Mouse (Mus musculus): Measurements from ENCODE around the gene Srsf1. TPM values are rescaled to one million over a fixed set of nuclear protein-coding genes. Genes with fewer than 3 reads are reported as not detected.

The Srsf1 gene
- 100 to 1,000 TPM in 15 of 26 experiments, 10 to 100 TPM in 11; 52.3 to 254 (median 106) TPM for total RNA-seq (2018; cell fraction: chromatin; rRNA removed)
- 100 to 1,000 TPM in 4 of 26 experiments, 10 to 100 TPM in 22; 73.1 to 109 (median 89.7) TPM for total RNA-seq (2018; cell fraction: cytosol; rRNA removed)
- total RNA-seq (2018; cell fraction: nucleus; rRNA removed) = 100 to 1,000 TPM in 17 of 26 experiments, 10 to 100 TPM in 9; 70.6 to 242 (median 110) TPM
- 77.7 to 105 TPM (median 79.2 TPM) in 3 replicates for polyA plus RNA-seq (2018)

DNA sequence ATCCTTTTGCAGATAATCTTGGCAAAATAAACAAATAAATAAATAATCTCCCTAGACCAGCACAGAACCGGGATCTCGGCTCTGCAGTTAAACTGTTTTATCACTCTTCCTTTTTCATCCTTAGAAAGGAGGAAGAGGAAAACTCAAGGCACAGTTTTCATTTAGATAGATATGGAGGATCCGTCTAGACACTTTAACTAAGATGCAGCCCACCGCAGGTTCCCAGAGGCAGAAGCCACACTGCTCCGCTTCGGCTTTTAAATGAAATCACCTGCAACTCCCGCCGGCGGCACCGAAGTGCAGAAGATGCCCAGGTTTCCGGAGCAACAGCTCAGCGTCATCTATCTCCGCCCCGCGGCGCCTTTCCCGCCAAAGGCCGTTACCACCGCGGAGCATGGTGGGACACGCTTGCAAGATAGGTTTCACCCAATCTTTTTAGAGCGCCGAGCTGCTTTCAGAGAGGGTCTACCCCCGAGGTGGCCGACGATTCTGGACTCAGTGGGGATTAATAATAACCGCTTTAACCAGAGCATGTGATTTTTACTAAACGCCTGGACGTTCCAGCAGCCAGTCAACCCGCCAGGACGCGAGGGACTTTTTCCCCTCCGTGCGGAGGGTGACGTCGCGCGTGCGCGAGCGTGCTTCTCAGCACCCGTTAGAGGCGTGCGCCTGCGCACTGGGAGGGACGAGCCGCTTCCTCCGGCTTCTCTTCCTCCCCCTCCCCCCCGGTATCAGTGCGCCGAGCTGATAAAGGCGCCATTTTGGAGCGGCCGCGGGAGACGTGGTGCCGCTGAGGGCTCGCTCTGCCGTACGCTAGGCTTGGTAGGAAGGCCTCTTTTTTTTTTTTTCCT lies at the start of gene Srsf1:
Srsf1 (plus strand) TSS at position 430 of the 851 bp plus-strand sequence.
- Histone ChIP-seq H3K27ac (peak within 1 kb of the TSS; percentile 86), H3K36me3 (ENCODE audit: inconsistent target) (peaks cover 12% of the 10 kb centered on the region; the same call in 1 of the 2 replicates), H3K79me2 (ENCODE audit: inconsistent target) (peaks cover 60% of the 10 kb centered on the region), H3K4me3 (ENCODE audit: inconsistent target) (peak within 1 kb of the TSS; percentile 63)
- 1% methylated on average over 60 of the region's 60 CpGs for WGBS (ENCODE audit: missing documents)

DNA sequence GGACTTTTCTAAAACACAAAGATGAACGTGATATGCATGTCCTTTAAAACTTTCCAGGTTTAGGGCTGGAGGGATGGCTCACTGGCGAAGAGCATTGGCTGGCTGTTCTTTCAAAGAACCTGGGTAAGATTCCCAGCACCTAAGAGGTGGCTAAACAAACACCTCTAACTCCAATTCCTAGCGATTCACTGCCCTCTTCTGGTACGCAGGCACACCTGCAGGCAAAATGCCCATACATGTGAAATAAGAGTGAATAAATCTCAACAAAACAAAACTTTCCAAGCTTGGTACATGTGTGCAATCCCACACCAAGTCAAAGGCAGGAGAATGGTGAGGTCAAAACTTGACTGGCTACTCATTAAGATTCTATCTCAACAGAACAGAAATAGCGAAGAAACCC lies 47.4 kb upstream of the Srsf1 start:
- no peak overlapping the region for H3K27ac ChIP-seq
- WGBS (ENCODE audit: missing documents) = 92% methylated on average over 5 of the region's 5 CpGs
- no peaks in the 10 kb centered on the region for H3K79me2 ChIP-seq (ENCODE audit: inconsistent target)
- H3K36me3 ChIP-seq (ENCODE audit: inconsistent target) = no peaks in the 10 kb centered on the region
- H3K4me3 ChIP-seq (ENCODE audit: inconsistent target) = no peak overlapping the region

DNA sequence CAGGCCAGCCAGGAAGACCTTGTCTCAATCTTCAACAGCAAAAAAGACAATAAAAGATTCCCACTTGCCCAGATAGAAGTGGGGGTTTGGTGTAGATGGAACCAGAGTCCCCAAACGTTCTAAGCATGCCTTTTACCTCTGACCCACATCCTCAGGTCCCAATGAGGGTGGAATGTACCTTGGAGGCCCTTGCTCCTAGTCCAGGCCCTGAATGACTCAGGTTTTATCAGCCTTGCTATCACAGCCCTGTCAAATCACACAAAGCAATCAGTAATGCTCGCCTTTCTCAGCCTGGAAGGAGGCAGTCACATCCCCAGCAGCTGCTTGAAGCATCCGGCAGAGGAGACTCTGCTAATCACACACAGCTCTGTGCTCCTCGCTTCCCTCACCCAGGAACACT lies 44.4 kb upstream of the Srsf1 start:
- Histone ChIP-seq H3K27ac (no peak overlapping the region), H3K79me2 (ENCODE audit: inconsistent target) (no peaks in the 10 kb centered on the region), H3K4me3 (ENCODE audit: inconsistent target) (no peak overlapping the region), H3K36me3 (ENCODE audit: inconsistent target) (no peaks in the 10 kb centered on the region)
- WGBS (ENCODE audit: missing documents) = 83% methylated on average over 4 of the region's 4 CpGs

DNA sequence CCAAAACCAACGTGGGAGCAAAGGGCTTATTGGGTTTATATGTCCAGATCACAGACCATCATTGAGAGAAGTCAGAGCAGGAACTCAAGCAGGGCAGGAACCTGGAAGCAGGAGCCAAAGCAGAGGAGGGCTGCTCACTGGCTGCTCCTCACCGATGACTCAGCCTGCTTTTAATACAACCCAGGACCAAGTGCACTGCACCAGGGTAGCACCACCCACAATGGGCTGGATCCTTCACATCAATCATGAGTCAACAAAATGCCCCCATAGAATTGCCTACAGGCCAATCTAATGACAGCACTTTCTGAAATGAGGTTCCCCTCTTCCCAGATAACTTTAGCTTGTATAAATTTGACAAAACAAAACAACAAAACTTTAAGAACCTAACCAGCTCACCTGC lies 43.0 kb upstream of the Srsf1 start:
- Histone ChIP-seq H3K4me3 (ENCODE audit: inconsistent target) (no peak overlapping the region), H3K79me2 (ENCODE audit: inconsistent target) (no peaks in the 10 kb centered on the region)
- WGBS (ENCODE audit: missing documents) = 39% methylated on average over 2 of the region's 2 CpGs

DNA sequence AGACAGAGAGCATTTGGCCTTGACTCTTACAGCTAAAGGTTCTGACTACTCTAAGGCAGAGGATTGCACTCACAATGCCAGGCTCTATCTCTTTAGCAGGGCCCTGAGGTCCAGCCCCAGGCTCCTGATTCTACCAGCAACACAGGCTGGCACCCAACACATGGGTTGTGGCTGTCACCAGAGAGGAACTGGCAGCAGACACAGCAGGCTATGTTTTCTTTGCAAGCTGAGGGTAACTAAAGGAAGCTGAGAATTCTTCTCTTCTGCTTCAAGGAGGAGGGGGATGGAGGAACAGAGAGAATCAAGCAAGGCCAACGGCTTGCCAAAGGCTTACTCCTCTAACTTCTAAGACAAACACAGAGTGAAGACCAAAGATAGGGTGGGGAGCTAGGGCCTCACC lies 38.5 kb upstream of the Srsf1 start:
- Histone ChIP-seq H3K4me3 (ENCODE audit: inconsistent target) (no peak overlapping the region), H3K36me3 (ENCODE audit: inconsistent target) (no peaks in the 10 kb centered on the region), H3K27ac (no peak overlapping the region), H3K79me2 (ENCODE audit: inconsistent target) (no peaks in the 10 kb centered on the region)
- WGBS (ENCODE audit: missing documents) = 36% methylated on average over 1 of the region's 1 CpGs

More for the DNA sequence above, 43.0 kb upstream of the Srsf1 start:
- no peak overlapping the region for H3K27ac ChIP-seq
- no peaks in the 10 kb centered on the region for H3K36me3 ChIP-seq (ENCODE audit: inconsistent target)

DNA sequence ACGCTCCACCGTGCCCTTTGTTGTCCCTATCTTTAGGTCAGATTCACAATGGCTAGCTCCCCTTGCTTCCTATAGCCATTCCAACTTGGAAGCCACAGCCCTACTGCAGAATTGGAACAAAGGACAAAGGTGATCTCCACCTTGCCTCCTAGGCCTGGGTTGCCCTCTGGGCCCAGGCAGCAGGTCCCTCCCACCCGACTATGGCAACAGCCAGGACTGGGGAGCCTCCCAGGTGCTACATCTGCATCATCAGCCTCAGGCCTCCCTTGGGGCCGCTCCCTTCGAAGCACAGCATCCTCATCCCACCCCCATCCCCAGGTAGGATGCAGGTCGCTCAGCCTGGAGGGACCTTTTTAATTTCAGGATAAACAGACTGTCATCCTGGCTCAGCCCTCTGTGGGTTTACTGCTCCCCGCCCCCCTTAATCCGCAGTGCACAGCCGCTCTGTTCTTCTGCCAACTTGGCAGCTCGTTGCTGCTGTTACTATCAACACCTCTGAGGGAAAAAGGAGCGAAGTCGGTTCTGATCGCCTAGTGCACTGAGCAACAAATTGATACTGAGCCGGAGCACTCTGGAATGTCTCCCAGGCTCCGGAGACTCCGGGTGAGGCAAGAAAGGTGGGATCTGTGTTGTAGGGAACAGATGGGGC lies 37.5 kb upstream of the Srsf1 start:
- no peak overlapping the region for H3K27ac ChIP-seq
- H3K79me2 ChIP-seq (ENCODE audit: inconsistent target) = no peaks in the 10 kb centered on the region
- no peak overlapping the region for H3K4me3 ChIP-seq (ENCODE audit: inconsistent target)
- 71% methylated on average over 16 of the region's 16 CpGs for WGBS (ENCODE audit: missing documents)
- no peaks in the 10 kb centered on the region for H3K36me3 ChIP-seq (ENCODE audit: inconsistent target)

DNA sequence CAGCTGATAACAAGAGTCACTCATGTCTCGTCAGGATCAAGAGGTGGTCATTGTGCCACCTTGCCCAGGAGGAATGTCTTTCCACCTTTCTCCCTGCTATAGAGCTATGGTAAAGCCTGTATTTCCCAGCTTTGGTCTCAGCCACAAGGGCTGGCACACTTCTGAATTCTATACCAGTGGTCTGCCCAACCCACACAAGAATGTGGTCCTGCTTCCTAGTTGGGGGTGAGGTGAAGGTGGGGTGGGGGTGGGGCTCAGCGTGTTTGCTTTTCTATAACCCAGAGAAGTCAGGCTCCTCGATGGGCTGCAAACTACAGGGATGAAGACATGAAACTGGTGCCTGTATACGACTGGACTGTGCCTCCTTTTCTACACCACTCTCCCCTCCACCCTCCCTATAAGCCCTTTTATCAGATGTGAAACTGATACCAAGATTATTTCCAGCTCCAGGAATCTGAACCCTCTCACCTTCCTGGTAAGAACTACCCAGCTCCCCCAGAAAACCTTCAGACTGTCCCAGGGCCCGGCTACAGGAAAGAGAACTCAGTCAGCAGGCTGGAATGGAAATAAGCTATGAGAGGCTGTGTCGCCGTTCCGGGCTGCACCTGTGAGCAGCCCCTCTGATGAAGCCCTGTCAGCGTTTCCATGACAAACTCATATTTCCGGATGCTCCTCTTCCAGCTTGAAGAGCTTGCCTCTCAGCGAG lies 35.8 kb upstream of the Srsf1 start:
- Histone ChIP-seq H3K27ac (no peak overlapping the region), H3K4me3 (ENCODE audit: inconsistent target) (no peak overlapping the region), H3K36me3 (ENCODE audit: inconsistent target) (no peaks in the 10 kb centered on the region), H3K79me2 (ENCODE audit: inconsistent target) (no peaks in the 10 kb centered on the region)
- WGBS (ENCODE audit: missing documents) = 77% methylated on average over 11 of the region's 11 CpGs

DNA sequence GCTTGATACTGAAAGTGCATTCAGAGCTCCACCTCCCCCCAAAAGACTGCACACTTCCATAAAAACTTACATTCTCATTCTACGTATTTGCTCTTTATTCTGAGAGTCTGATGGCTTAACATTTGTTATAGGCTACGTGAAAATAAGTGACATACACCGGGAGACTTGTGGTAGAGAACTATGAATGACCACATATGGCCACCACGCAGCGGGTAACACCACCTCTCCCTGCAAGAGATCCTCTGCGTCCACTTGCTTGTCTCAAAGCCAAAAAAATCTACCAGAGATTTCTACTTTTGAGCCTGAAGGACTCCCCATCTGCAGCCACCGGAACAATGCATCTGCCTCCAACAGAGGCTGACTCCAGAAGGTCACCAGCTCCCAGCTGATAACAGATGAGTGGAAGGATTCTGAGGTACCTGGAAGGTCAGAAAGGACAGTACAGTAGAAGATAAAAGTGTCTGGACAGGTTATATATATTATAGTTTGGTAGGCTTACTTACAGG lies 35.2 kb upstream of the Srsf1 start:
- WGBS (ENCODE audit: missing documents) = 92% methylated on average over 7 of the region's 7 CpGs
- H3K79me2 ChIP-seq (ENCODE audit: inconsistent target) = no peaks in the 10 kb centered on the region
- H3K27ac ChIP-seq = no peak overlapping the region
- H3K36me3 ChIP-seq (ENCODE audit: inconsistent target) = no peaks in the 10 kb centered on the region
- no peak overlapping the region for H3K4me3 ChIP-seq (ENCODE audit: inconsistent target)

DNA sequence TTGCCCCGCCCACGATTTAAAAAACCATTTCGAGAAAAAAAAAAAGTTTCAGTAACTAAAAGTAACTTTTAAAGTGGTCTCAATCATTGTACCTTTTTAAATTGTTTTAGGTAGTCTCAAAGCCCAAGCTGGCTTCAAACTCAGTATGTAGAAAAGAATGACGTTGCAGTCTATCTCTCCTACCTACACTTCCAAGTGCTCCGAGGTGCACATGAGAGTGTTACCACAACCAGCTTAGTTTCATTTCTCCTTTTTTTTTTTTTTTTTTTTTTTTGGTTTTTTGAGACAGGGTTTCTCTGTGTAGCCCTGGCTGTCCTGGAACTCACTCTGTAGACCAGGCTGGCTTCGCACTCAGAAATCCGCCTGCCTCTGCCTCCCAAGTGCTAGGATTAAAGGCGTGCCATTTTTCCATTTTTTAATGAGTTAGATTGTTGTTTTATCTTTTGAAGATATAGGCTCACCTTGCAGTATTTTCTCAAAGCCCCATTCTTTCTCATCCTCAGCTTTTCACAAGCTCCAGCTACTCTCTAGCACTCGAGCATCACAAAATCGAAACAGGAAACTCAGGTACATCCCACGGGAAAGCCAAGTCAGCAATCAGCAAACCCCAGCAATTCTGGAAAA lies 34.4 kb upstream of the Srsf1 start:
- Histone ChIP-seq H3K27ac (no peak overlapping the region), H3K79me2 (ENCODE audit: inconsistent target) (no peaks in the 10 kb centered on the region), H3K4me3 (ENCODE audit: inconsistent target) (no peak overlapping the region), H3K36me3 (ENCODE audit: inconsistent target) (no peaks in the 10 kb centered on the region)
- 52% methylated on average over 11 of the region's 11 CpGs for WGBS (ENCODE audit: missing documents)

DNA sequence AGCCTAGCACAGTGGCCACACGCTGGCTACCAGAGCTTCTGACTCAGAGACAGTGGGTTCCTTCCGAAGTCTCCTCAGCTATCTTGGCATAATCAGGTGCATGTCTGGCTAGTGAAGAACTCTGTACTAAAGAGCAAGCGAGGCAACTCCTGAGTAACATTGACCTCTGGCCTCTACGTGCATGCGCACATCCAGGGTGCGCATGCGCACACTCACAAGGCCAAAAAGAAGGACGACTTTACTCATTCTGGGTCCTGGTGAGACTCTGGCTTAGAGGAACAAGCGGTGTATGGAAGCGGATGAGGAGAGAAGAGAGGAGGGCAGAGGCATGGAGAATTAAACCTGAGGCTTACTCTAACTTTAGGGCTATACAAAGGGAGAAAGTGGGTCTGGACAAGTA lies 33.5 kb upstream of the Srsf1 start:
- no peaks in the 10 kb centered on the region for H3K36me3 ChIP-seq (ENCODE audit: inconsistent target)
- no peak overlapping the region for H3K27ac ChIP-seq
- no peak overlapping the region for H3K4me3 ChIP-seq (ENCODE audit: inconsistent target)
- no peaks in the 10 kb centered on the region for H3K79me2 ChIP-seq (ENCODE audit: inconsistent target)
- WGBS (ENCODE audit: missing documents) = 93% methylated on average over 10 of the region's 10 CpGs

DNA sequence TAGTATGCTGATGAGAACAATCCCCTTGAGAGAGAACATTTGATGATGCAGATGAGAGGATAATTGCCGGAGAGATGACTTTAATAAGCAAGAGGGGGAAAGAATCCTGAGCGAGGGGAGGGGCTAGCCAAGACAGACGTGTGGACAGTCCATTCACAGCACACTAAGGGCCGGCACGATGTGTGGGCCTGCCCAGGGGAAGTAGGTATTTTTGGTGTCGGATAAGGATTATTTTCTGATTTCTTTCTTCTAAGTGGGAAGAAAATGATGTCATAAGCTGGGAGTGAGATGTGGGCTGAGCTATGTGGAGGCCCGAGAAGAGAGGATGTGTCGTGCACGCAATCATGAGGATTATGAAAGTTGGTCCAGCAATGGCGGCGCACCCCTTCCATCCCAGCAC lies 32.0 kb upstream of the Srsf1 start:
- WGBS (ENCODE audit: missing documents) = 86% methylated on average over 11 of the region's 11 CpGs
- Histone ChIP-seq H3K27ac (no peak overlapping the region), H3K36me3 (ENCODE audit: inconsistent target) (no peaks in the 10 kb centered on the region), H3K79me2 (ENCODE audit: inconsistent target) (no peaks in the 10 kb centered on the region), H3K4me3 (ENCODE audit: inconsistent target) (no peak overlapping the region)

DNA sequence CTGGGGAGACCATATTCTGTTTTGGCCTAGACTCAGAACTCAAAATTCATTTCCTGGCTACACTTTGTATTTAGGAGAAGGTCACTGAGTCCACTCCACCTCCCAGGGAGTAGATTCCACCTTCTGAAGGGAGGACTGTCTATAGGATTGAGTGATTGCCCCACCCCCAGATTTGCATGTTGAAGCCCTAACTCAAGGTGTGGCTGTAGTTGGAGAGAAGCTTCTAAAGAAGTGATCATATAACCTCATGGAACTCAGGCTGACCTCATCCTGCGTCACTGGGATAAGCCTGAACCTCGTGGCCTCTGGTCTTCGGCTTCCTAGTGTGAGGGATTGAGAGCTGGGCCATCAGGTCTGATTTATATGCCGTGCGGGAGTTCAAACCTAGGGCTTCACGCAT lies 31.4 kb upstream of the Srsf1 start:
- H3K4me3 ChIP-seq (ENCODE audit: inconsistent target) = no peak overlapping the region
- no peaks in the 10 kb centered on the region for H3K36me3 ChIP-seq (ENCODE audit: inconsistent target)
- H3K27ac ChIP-seq = no peak overlapping the region
- H3K79me2 ChIP-seq (ENCODE audit: inconsistent target) = no peaks in the 10 kb centered on the region
- 94% methylated on average over 4 of the region's 6 CpGs for WGBS (ENCODE audit: missing documents)

DNA sequence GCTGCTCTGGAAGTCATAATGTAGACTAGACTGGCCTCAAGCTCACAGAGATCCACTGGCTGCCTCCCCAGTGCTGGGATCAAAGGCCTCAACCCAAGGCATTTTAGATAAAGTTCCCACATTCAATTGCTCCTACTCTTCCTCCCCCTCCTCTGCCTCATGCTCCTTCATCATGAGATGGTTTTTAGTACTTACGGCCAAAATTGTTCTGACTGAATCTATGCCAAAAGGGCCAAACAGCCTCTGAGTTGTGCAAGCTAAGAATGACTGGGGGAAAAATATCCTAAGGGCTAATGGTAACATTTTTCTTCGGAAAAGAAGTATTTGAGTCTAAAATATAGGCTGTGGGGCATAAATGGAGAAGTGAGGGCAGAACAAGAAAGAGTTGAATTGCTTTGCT lies 23.2 kb upstream of the Srsf1 start:
- 68% methylated on average over 2 of the region's 2 CpGs for WGBS (ENCODE audit: missing documents)
- no peaks in the 10 kb centered on the region for H3K36me3 ChIP-seq (ENCODE audit: inconsistent target)
- H3K4me3 ChIP-seq (ENCODE audit: inconsistent target) = no peak overlapping the region
- no peak overlapping the region for H3K27ac ChIP-seq
- no peaks in the 10 kb centered on the region for H3K79me2 ChIP-seq (ENCODE audit: inconsistent target)

DNA sequence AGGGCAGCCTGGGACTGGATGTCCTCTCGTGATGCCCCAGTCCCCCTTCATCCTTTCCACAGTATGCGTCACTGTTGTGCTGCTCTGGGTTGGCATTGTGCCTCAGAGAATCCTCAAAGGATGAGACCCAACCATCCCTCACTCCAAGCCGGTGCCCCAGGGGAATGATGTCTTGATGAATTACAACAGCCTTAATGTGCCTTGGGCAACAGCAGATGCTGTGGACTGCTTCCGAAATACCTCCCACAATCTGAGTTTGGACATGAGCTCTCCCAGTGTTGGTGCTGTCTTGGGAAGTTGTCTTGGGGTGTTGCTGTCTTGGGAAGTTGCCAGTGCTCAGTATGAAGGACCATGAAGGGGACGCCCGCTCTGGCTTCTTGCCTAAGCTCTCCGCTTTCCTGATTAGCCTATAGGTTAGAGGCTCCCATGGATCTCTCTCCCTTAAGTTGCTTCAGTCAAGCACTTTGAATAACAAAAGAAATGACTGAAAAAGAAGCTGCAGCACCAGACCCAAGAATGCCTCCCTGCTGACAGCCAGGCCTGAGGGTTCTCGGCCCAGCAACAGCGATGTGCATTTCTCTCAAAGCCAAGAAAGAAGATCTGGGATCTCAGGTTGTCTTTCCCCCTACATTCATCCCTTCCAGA lies 19.7 kb upstream of the Srsf1 start:
- H3K79me2 ChIP-seq (ENCODE audit: inconsistent target) = no peaks in the 10 kb centered on the region
- no peaks in the 10 kb centered on the region for H3K36me3 ChIP-seq (ENCODE audit: inconsistent target)
- H3K27ac ChIP-seq = no peak overlapping the region
- H3K4me3 ChIP-seq (ENCODE audit: inconsistent target) = no peak overlapping the region
- WGBS (ENCODE audit: missing documents) = 97% methylated on average over 9 of the region's 9 CpGs

Measured in macrophage (primary cell).